Mouse (Mus musculus) liver, postnatal 0 days (tissue): ENCODE results near the gene Fxyd5. TPM values are rescaled to one million over a fixed set of nuclear protein-coding genes. Genes with fewer than 3 reads are reported as not detected.

Source experiments
- ATAC-seq: fragments of 200-750 bp; cut with Nextera tagmentation; 2 replicates; pipeline ENCODE4 v1.8.0; 2017; ENCODE audit warnings: mild to moderate bottlenecking, moderate library complexity
- DNase-seq: peaks from one replicate; pipeline ENCODE4 v3.0.0-alpha.2; 2016
- H3K27ac ChIP-seq: fragments of 300-500 bp; sonication (generic); 2 replicates; pipeline ENCODE4 v1.5.1; 2014; ENCODE audit warnings: antibody characterized with exemption, moderate library complexity, mild to moderate bottlenecking, low read depth
- H3K27me3 ChIP-seq: fragments of 300-500 bp; sonication (generic); 2 replicates; pipeline ENCODE4 v1.6.1; 2014; ENCODE audit warnings: low read length, control low read depth, mixed read lengths; ENCODE audit not compliant: insufficient read depth
- H3K36me3 ChIP-seq: fragments of 300-500 bp; sonication (generic); replicated peaks from 2 replicates; pipeline ENCODE4 v1.6.1; 2014; ENCODE audit warnings: mild to moderate bottlenecking, control low read depth, low read length, moderate library complexity, mixed read lengths; ENCODE audit not compliant: insufficient read depth
- H3K4me1 ChIP-seq: fragments of 300-500 bp; sonication (generic); 2 replicates; pipeline ENCODE4 v1.6.1; 2014; ENCODE audit warnings: antibody characterized with exemption, mild to moderate bottlenecking, control low read depth; ENCODE audit not compliant: insufficient read depth
- H3K4me2 ChIP-seq: fragments of 300-500 bp; sonication (generic); 2 replicates; pipeline ENCODE4 v1.6.1; 2014; ENCODE audit warnings: low read depth, mild to moderate bottlenecking, low read length, moderate library complexity, mixed read lengths
- H3K4me3 ChIP-seq: fragments of 300-500 bp; sonication (generic); 2 replicates; pipeline ENCODE4 v1.5.1; 2014; ENCODE audit warnings: low read depth, low read length
- H3K9ac ChIP-seq: fragments of 300-500 bp; sonication (generic); replicated peaks from 2 replicates; pipeline ENCODE4 v1.6.1; 2014; ENCODE audit warnings: mild to moderate bottlenecking, moderate library complexity
- H3K9me3 ChIP-seq: fragments of 300-500 bp; sonication (generic); 2 replicates; pipeline ENCODE4 v1.6.1; 2016; ENCODE audit warnings: mild to moderate bottlenecking, control low read depth, low read length, mixed read lengths
- CTCF ChIP-seq: sonication (generic); IDR thresholded peaks from 2 replicates; pipeline ENCODE4 v1.5.1; 2016; ENCODE audit warnings: antibody characterized with exemption, low read depth
- EP300 ChIP-seq: IDR thresholded peaks from 2 replicates; pipeline ENCODE4 v1.6.1; 2016; ENCODE audit warnings: antibody characterized with exemption, low read depth, mild to moderate bottlenecking
- WGBS: fragments of 180-500 bp; shearing (Covaris S2); extraction: QIAGEN DNeasy Blood & Tissue Kit; methylation state at CpG from one replicate; pipeline ENCODE4 v1.1.7; 2014; ENCODE audit not compliant: insufficient replicate concordance; 5-methylcytosine and 5-hydroxymethylcytosine counted together
- polyA plus RNA-seq: library from polyadenylated mRNA; unstranded; fragments of >200 nt; fragmentation: Nextera tagmentation; extraction: Ambion mirVana; gene quantifications from 2 replicates; pipeline ENCODE4 v1.2.1, GENCODE M21; 2015

Gene Fxyd5
- polyA plus RNA-seq = 25.8 and 29.4 TPM in 2 replicates

GRCm38 (mm10) chr7:31042431-31042910 lies at the start of gene Fxyd5:
Gene Fxyd5, minus strand, starts transcription at chr7:31042481.
- no peak for DNase-seq
- TF ChIP-seq CTCF (no peak), EP300 (no peak)
- Histone ChIP-seq H3K36me3 (no peaks in the 10 kb centered on the region), H3K4me3 (peak within 1 kb of the TSS; percentile 31), H3K4me1 (no peaks in the 10 kb centered on the region), H3K27ac (peak within 1 kb of the TSS; percentile 44; the same call in 1 of the 2 replicates), H3K4me2 (peak within 1 kb of the TSS; percentile 65), H3K9ac (peak within 1 kb of the TSS; percentile 53), H3K27me3 (0 out of 2 replicates have a peak, but pooled peaks cover 4% of the 10 kb centered on the region), H3K9me3 (no peaks in the 10 kb centered on the region)
- 47% methylated on average over 10 of the region's 10 CpGs for WGBS
- no peak for ATAC-seq

- ATAC-seq (peak; percentile 38; the same call in 1 of the 2 replicates), DNase-seq (no peak)
Observed at GRCm38 (mm10) chr7:31089721-31090120, 47.4 kb upstream of the Fxyd5 start.

GRCm38 (mm10) chr7:31088206-31088605 lies 45.9 kb upstream of the Fxyd5 start:
- TF ChIP-seq EP300 = no peak
- TF ChIP-seq CTCF = no peak
- ATAC-seq = no peak

More at GRCm38 (mm10) chr7:31089721-31090120, 47.4 kb upstream of the Fxyd5 start:
- TF ChIP-seq CTCF (no peak), EP300 (no peak)
- Histone ChIP-seq H3K36me3 (no peaks in the 10 kb centered on the region), H3K9me3 (0 out of 2 replicates have a peak, but pooled peaks cover 2% of the 10 kb centered on the region), H3K27ac (peak overlapping the region; percentile 44), H3K4me2 (no peak overlapping the region), H3K4me1 (peaks cover 12% of the 10 kb centered on the region), H3K27me3 (no peaks in the 10 kb centered on the region), H3K4me3 (no peak overlapping the region), H3K9ac (no peak overlapping the region)
- 22% methylated on average over 2 of the region's 2 CpGs for WGBS

GRCm38 (mm10) chr7:31087262-31087661 lies 45.0 kb upstream of the Fxyd5 start:
- Histone ChIP-seq H3K9me3 (0 out of 2 replicates have a peak, but pooled peaks cover 2% of the 10 kb centered on the region), H3K27ac (0 out of 2 replicates have a peak overlapping the region, but pooled peaks have one; percentile 13), H3K9ac (no peak overlapping the region), H3K27me3 (no peaks in the 10 kb centered on the region), H3K4me2 (no peak overlapping the region), H3K4me1 (peaks cover 23% of the 10 kb centered on the region), H3K36me3 (no peaks in the 10 kb centered on the region), H3K4me3 (no peak overlapping the region)
- no peak for TF ChIP-seq CTCF
- no peak for TF ChIP-seq EP300
- ATAC-seq = no peak
- DNase-seq = no peak
- 24% methylated on average over 2 of the region's 2 CpGs for WGBS

More at GRCm38 (mm10) chr7:31088206-31088605, 45.9 kb upstream of the Fxyd5 start:
- H3K27ac ChIP-seq = no peak overlapping the region
- H3K4me1 ChIP-seq = peaks cover 17% of the 10 kb centered on the region
- WGBS = 59% methylated on average over 3 of the region's 3 CpGs
- H3K4me2 ChIP-seq = no peak overlapping the region
- no peak overlapping the region for H3K9ac ChIP-seq
- no peak for DNase-seq
- H3K9me3 ChIP-seq = 0 out of 2 replicates have a peak, but pooled peaks cover 2% of the 10 kb centered on the region
- H3K4me3 ChIP-seq = no peak overlapping the region
- H3K36me3 ChIP-seq = no peaks in the 10 kb centered on the region
- H3K27me3 ChIP-seq = no peaks in the 10 kb centered on the region

- 75% methylated on average over 9 of the region's 9 CpGs for WGBS
- H3K4me3 ChIP-seq = no peak overlapping the region
- H3K9me3 ChIP-seq = 0 out of 2 replicates have a peak, but pooled peaks cover 2% of the 10 kb centered on the region
- no peak overlapping the region for H3K4me2 ChIP-seq
- no peaks in the 10 kb centered on the region for H3K36me3 ChIP-seq
- no peak overlapping the region for H3K27ac ChIP-seq
- ATAC-seq (no peak), DNase-seq (no peak)
- TF ChIP-seq EP300 (no peak), CTCF (no peak)
- H3K4me1 ChIP-seq = peaks cover 23% of the 10 kb centered on the region
- no peaks in the 10 kb centered on the region for H3K27me3 ChIP-seq
- no peak overlapping the region for H3K9ac ChIP-seq
Observed at GRCm38 (mm10) chr7:31086175-31086755, 44.0 kb upstream of the Fxyd5 start.

- no peak overlapping the region for H3K4me3 ChIP-seq
- H3K9ac ChIP-seq = no peak overlapping the region
- 61% methylated on average over 3 of the region's 3 CpGs for WGBS
- H3K36me3 ChIP-seq = no peaks in the 10 kb centered on the region
- H3K9me3 ChIP-seq = 0 out of 2 replicates have a peak, but pooled peaks cover 2% of the 10 kb centered on the region
- peaks cover 23% of the 10 kb centered on the region for H3K4me1 ChIP-seq
- H3K4me2 ChIP-seq = no peak overlapping the region
- peak; percentile 35; the same call in 1 of the 2 replicates for ATAC-seq
- DNase-seq = no peak
- peak overlapping the region; percentile 26 for H3K27ac ChIP-seq
- no peaks in the 10 kb centered on the region for H3K27me3 ChIP-seq
- TF ChIP-seq CTCF = no peak
- no peak for TF ChIP-seq EP300
Observed at GRCm38 (mm10) chr7:31085171-31085570, 42.9 kb upstream of the Fxyd5 start.
